Mouse (Mus musculus): ENCODE measurements around the gene Vmn2r108.
"Not testable (repeated sequence)": the region's sequence is repeated elsewhere in the genome, so short reads cannot be mapped to it uniquely, and the experiment has no call there.

Vmn2r108 gene

GRCm38 (mm10) chr17:20481231-20481630, at the start of gene Vmn2r108:
Gene Vmn2r108 (minus strand): TSS chr17:20481331.
- DNase-seq, result no peak

- not testable (repeated sequence) for DNase-seq
Observed at GRCm38 (mm10) chr17:20508247-20508646, 27.1 kb upstream of the Vmn2r108 start.

- DNase-seq, result no peak
Observed at GRCm38 (mm10) chr17:20497858-20498257, 16.7 kb upstream of the Vmn2r108 start, which contains the start of gene Vmn1r225. Gene Vmn1r225 (plus strand): TSS chr17:20498158.

- no peak for DNase-seq
Observed at GRCm38 (mm10) chr17:20473311-20473710, 7.8 kb downstream of the Vmn2r108 start.

GRCm38 (mm10) chr17:20439263-20439662, 41.9 kb downstream of the Vmn2r108 start:
- no peak for DNase-seq

GRCm38 (mm10) chr17:20413846-20414245, 67.3 kb downstream of the Vmn2r108 start, which contains the start of gene Vmn1r224:
Gene Vmn1r224 (plus strand): TSS chr17:20414146.
- DNase-seq, result no peak

Data from cerebellum, postnatal 36 days (tissue).